Mouse (Mus musculus) embryonic fibroblast, embryonic 13.5 days (primary cell): ENCODE results near the gene Creb3l2. TPM values are rescaled to one million over a fixed set of nuclear protein-coding genes. Genes with fewer than 3 reads are reported as not detected.
A peak's percentile ranks its signal among the peaks of the same experiment; 100 is the strongest.

Source experiments
- H3K27ac ChIP-seq: 2 replicates; pipeline ENCODE4 v1.5.1; 2012; ENCODE audit warnings: low read length, control low read depth, inconsistent platforms; ENCODE audit not compliant: insufficient read depth
- H3K4me1 ChIP-seq: 2 replicates; pipeline ENCODE4 v1.6.1; 2011; ENCODE audit warnings: low read length; ENCODE audit not compliant: control insufficient read depth, insufficient read depth
- H3K4me3 ChIP-seq: 2 replicates; pipeline ENCODE4 v1.5.1; 2011; ENCODE audit warnings: mild to moderate bottlenecking, control low read depth, low read length; ENCODE audit not compliant: insufficient read depth
- CTCF ChIP-seq: IDR thresholded peaks from 2 replicates; pipeline ENCODE4 v1.5.1; 2011; ENCODE audit warnings: mild to moderate bottlenecking, control low read depth, low read length, moderate library complexity, borderline replicate concordance; ENCODE audit not compliant: insufficient read depth
- POLR2A ChIP-seq: IDR thresholded peaks from 2 replicates; pipeline ENCODE4 v1.6.1; 2011; ENCODE audit warnings: low read depth, mild to moderate bottlenecking, control low read depth, low read length, moderate library complexity
- polyA plus RNA-seq: library from polyadenylated mRNA; stranded (reverse); fragments of >200 nt; gene quantifications from 2 replicates; pipeline ENCODE4 v1.2.4, GENCODE M21; 2011; ENCODE audit warnings: low read depth; ENCODE audit not compliant: missing spikeins, insufficient read length

The Creb3l2 gene
- polyA plus RNA-seq, 1 experiment = 62.8 TPM

DNA sequence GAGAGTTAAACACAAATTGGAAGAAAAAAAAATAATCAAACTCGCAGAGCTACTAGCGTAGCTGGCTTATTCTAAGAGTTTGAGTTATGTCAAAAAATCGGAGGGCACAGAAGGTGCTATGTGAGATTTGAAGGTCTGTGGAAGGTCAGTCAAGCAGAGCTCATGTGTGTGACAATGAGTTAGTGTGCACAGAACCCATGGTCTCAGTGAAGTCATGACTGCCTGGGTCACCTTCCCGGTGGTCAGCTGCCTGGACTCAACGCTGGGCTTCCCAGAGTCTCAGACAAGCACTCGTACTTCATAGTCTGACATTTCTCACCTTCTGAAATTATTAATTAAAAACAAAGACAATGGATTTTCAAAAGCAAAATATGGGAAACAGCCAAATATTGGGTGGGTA lies 26.4 kb downstream of the Creb3l2 start:
- TF ChIP-seq CTCF (no peak), POLR2A (no peak)
- Histone ChIP-seq H3K27ac (peak overlapping the region; percentile 49), H3K4me1 (peaks cover 14% of the 10 kb centered on the region; the same call in 1 of the 2 replicates), H3K4me3 (no peak overlapping the region)

DNA sequence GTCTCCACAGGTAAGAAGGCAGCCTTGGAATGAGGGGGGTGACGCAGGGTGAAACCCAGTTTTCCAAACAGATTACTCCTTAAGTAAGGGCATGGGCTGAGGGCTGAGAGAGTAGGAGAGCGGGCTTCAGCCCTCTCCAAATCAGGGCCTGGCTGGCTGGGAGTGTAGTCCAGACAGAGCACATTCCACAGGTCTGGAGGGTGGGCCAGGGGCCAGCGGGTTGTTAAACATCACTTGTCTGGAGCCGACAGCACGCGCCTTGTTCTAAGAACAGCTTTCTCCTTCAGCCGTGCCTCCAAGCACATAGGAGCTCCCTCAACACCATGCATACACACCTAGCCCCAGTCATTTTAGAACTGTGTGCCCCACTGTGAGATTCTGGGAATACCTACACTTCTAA lies 26.9 kb downstream of the Creb3l2 start:
- Histone ChIP-seq H3K4me1 (peaks cover 14% of the 10 kb centered on the region; the same call in 1 of the 2 replicates), H3K27ac (peak overlapping the region; percentile 59), H3K4me3 (no peak overlapping the region)
- no peak for TF ChIP-seq POLR2A
- TF ChIP-seq CTCF = no peak

- peak overlapping the region; percentile 59 for H3K27ac ChIP-seq
- no peak overlapping the region for H3K4me3 ChIP-seq
- peaks cover 14% of the 10 kb centered on the region; the same call in 1 of the 2 replicates for H3K4me1 ChIP-seq
- no peak for TF ChIP-seq POLR2A
- no peak for TF ChIP-seq CTCF
Observed at GRCm38 (mm10) chr6:37414576-37414975, 27.4 kb downstream of the Creb3l2 start.

- H3K27ac ChIP-seq = no peak overlapping the region
- H3K4me3 ChIP-seq = no peak overlapping the region
- peaks cover 5% of the 10 kb centered on the region; the same call in 1 of the 2 replicates for H3K4me1 ChIP-seq
- TF ChIP-seq CTCF = no peak
- TF ChIP-seq POLR2A = no peak
Observed at GRCm38 (mm10) chr6:37411696-37412095, 30.2 kb downstream of the Creb3l2 start.

GRCm38 (mm10) chr6:37409829-37410228 lies 32.1 kb downstream of the Creb3l2 start:
- Histone ChIP-seq H3K27ac (no peak overlapping the region), H3K4me1 (no peaks in the 10 kb centered on the region; the same call in 1 of the 2 replicates), H3K4me3 (no peak overlapping the region)
- TF ChIP-seq POLR2A (no peak), CTCF (no peak)

- Histone ChIP-seq H3K4me3 (no peak overlapping the region), H3K27ac (no peak overlapping the region), H3K4me1 (peaks cover 6% of the 10 kb centered on the region; the same call in 1 of the 2 replicates)
- TF ChIP-seq POLR2A (no peak), CTCF (no peak)
Observed at GRCm38 (mm10) chr6:37407876-37408275, 34.1 kb downstream of the Creb3l2 start.

- H3K27ac ChIP-seq = no peak overlapping the region
- peaks cover 9% of the 10 kb centered on the region; the same call in 1 of the 2 replicates for H3K4me1 ChIP-seq
- no peak overlapping the region for H3K4me3 ChIP-seq
- TF ChIP-seq CTCF (no peak), POLR2A (no peak)
Observed at GRCm38 (mm10) chr6:37406903-37407302, 35.0 kb downstream of the Creb3l2 start.

- no peak overlapping the region for H3K4me3 ChIP-seq
- TF ChIP-seq CTCF (no peak), POLR2A (no peak)
- H3K27ac ChIP-seq = no peak overlapping the region
- peaks cover 13% of the 10 kb centered on the region; the same call in 1 of the 2 replicates for H3K4me1 ChIP-seq
Observed at GRCm38 (mm10) chr6:37406018-37406417, 35.9 kb downstream of the Creb3l2 start.

DNA sequence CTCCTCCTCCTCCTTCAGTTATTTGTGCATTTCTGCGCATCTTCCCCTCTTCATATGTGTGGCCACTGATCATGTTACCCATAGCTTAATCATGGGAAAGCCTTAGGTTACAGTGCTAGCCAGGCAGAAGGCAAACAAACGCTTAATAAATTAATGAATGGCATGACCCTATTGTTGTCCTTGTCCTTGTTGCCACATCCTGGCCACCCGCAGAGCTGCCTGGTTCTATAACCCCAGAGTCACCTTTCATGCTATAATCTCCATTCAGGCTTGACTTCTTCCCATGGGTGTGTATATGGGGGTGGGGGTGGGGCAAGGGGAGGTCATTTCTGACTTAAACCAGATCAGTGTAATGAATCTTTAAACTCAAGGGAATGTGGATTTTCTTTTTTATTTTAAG lies 37.6 kb downstream of the Creb3l2 start:
- no peak for TF ChIP-seq CTCF
- no peak for TF ChIP-seq POLR2A
- peak overlapping the region; percentile 18 for H3K27ac ChIP-seq
- no peak overlapping the region for H3K4me3 ChIP-seq
- H3K4me1 ChIP-seq = peaks cover 27% of the 10 kb centered on the region; the same call in 1 of the 2 replicates

DNA sequence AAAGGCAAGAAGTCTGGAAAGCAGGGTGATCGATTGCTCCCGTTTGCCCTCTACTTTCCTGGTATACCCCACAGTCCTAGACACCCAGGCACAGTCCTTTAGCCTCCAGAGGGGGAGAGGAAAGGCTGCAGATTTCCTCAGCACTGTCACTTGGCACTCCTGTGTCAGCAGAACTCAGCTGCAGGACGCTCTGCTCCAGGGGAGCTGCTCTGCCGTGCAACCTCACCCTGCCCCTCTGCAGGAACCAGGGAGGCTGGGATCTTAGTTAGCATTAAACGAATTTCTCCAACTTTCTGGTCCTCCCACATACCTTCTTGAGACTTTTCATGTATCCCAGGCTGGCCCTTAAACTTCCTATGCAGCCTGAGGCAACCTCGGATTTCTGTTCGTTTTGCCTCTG lies 40.0 kb downstream of the Creb3l2 start:
- Histone ChIP-seq H3K27ac (peak overlapping the region; percentile 72), H3K4me1 (peaks cover 39% of the 10 kb centered on the region), H3K4me3 (no peak overlapping the region)
- TF ChIP-seq CTCF = no peak
- no peak for TF ChIP-seq POLR2A
